Mouse (Mus musculus): ENCODE measurements at regions not wholly inside any gene's neighbourhood (a gene's known extent, or its start where the extent isn't known, plus 50 kb on each side); places are given as distances from the start of the nearest gene placed in this dataset.
A peak's percentile ranks its signal among the peaks of the same experiment; 100 is the strongest.

DNA sequence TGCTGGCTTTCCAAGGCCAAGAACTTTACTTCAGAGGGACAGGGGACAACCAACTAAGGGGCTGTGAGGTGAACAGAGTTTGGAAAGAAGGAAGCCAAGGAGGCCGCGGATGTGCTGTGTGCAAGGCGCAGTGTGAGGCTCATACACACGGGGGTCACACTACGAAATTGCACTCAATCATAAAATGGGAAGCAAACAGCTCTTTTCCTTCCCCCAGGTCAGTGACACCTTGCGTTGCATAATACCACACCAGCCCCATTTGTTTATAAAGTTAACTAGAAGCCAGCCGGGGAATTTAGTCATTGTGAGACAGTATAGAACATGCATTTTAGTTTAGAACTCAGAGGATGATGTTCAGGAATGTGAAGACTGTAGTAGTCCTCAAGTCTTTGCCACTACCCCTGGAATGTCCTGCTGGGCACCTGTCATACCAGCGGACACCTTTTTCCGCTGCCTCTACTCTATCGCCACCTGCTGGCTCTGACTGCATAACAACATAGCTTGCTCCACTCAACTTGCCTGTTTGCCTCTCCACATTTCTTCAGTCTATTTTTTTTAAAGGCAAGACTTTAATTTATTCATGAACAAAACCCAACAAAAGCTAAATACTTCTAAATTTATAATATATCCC, 82.5 kb upstream of the Zfp648 start:
- peak; percentile 82 for DNase-seq

DNA sequence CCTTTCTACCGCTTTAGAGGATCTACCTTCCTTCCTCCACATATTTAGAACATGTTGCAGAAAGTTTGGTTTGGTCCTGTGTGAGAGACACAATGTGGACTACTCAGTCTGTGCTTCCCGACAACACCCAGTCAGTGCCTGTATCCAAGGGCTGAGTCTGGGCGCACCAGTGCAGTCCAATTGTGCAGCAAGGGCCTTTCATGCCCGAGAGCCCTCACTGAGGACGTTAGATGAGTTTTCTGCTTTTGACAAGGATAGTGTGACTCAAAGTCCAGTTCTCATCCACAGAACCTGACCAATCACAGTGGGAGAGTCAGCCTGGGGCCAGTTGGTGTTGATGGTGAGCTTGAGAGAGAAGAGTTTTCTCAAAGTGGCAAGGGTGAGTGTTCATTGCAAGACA, 81.4 kb upstream of the Zfp648 start:
- no peak for DNase-seq

DNA sequence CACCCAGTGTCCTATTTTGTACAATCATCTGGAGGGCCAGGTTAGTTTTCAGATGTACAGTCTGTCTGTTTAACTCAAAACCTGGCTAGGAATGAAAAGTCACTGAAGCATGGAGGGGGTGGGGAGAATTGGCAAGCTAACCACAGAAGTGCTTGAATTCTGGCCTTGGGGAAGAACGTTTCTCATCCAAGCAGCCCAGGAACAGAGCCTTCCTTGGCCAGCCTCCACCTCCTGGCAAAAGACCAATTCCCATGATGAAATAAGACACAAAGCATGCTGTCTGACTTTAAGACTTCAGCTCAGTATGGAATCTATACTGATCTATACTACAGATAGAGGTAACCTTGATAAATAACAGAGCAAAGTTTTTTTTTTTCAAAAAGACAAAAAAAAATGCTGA, 80.3 kb upstream of the Zfp648 start:
- DNase-seq, result peak; percentile 86

DNA sequence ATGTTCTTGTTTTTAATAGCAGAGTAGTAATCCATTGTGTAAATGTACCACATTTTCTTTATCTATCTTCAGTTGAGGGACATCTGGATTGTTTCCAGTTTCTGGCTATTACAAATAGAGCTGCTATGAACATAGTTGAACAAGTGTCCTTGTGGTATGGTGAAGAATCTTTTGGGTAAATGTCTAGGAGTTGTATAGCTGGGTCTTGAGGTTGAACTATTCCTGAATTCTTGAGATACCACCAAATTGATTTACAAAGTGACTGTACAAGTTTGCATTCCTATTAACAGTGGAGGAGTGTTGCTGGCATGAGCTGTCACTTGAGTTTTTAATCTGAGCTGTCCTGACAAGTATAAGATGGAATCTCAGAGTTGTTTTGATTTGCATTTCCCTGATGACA, 76.0 kb upstream of the Zfp648 start:
- DNase-seq, result no peak

DNA sequence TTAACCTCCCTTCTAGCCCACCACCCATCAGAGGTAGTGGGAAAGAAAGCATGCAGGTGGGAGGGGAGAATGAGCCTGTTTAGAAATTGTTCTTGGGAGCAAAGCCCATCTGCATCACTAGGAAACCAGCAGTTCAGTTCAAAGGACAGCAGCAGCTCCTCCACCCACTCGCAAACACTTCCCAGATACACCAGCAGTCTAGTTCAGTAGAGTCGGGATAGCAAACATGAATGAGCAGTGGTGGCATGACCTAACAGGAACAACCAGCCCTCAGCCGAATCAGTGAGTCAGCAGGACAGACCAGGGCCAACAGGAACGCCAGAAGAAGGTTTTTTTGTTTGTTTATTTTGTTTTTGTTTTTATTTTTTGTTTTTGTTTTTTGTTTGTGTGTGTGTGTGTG, 74.5 kb upstream of the Zfp648 start:
- no peak for DNase-seq

DNA sequence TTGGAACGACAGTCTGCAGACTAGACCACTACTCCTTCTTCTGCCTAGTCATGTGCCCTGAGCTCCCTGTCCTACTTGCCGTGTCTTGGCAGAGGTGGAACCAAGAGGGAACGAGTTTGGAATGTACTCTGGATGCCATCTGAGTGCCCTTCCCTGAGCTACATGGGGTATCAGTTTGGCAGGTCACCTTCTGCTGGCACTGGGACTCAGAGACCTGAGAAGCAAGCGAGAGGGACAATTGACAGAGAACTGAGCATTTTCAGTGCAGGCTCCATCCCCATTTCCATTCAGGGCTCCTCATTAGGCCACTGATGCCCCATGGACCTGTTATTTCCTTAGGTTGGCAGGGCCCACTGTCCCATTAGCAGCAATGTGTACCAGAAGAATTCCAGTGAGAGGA, 61.5 kb upstream of the Zfp648 start:
- no peak for DNase-seq

DNA sequence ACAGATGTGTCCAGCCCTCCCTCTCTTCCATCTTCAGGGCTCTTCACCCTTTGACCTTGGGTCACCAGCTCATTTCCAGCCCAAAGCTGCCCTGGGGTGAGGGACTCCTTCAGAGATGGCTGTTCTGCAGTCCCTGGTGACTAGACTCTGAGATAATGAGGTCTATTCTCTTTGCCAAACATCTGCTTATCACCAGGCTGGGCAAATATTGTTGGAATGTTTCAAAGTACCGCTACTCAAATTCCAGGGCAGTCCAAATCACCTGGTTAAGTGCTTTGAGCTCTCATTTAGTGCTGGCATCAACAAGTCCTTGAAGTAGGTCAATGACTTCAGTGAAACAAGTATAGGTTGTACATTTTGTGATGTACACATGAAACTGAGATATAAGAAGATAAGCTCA, 57.3 kb upstream of the Zfp648 start:
- DNase-seq, result no peak

DNA sequence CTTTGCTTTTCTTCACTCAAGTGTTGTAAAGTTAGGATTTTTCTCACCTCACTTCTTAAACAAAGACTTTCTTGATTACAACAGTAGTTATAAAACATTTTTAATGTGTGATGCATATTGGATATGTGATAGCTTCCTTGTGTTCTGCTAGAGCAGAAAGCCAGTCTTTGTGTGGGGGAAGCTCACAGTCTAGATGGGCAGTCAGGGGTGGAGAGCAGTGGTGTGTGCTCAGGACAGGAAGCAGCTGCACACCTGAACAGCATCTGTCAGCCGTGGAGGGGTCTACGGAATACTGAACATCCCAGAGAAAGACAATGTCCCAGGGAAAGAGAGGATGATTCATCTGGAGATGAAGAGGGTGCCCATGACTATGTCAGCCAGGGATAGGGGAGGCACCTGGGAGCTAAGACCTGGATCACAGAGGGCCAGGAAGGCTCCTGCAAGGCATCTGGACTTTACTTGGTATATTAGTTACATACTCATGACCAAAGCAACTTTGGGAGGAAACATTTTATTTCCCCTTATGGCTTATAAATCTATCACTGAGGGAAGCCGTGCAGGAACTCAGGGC, 53.9 kb upstream of the Zfp648 start:
- no peak for DNase-seq

DNA sequence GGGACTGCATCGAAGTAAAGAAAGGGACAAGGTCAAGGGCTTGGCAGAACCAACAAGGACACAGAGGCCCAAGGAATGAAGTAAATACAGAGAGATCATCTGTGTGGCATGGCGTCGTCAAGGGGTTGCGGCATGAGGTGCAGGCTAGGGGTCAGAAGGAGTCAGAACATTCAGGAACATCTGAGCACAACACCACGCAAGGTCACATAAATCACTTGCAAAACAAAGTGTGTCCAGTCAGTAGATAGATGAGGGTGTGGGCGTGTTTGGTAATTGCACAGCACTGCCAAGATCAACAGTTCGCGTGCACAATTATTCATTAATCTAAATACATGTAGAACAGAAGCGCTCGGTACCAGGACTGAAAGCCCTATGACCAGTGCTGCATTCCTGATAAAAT, 52.0 kb upstream of the Zfp648 start:
- peak; percentile 15 for DNase-seq

DNA sequence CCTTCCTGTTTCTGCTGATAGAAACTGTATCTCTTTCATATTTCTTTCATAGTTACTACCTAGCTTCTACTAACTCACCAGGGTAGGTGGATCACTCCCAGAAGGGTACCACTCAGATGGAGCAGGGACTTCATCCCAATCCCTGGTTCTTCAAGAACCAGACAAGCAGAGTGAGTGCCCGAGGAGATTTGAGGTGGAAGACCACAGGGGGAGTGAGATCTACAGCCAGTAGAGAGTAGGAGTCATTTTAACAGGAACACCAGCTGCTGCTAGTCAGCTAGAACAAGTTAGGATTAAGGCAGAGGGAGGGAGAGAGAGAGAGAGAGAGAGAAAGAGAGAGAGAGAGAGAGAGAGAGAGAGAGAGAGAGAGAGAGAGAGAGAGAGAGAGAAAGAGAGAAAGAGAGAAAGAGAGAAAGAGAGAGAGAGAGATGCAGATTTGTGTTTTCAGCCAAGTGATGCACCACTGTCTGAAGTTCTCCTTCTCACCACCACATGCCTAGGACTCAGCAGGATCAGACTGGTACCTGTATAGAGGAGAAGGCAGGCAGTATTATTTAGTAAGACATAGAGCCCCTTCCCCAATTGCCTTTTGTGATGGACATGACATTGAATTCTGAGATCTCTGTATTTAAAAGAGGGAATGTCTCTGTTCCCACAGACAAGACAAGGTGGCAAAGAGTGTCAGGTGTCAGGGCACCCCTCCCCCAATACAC, 51.4 kb upstream of the Zfp648 start:
- no peak for DNase-seq

DNA sequence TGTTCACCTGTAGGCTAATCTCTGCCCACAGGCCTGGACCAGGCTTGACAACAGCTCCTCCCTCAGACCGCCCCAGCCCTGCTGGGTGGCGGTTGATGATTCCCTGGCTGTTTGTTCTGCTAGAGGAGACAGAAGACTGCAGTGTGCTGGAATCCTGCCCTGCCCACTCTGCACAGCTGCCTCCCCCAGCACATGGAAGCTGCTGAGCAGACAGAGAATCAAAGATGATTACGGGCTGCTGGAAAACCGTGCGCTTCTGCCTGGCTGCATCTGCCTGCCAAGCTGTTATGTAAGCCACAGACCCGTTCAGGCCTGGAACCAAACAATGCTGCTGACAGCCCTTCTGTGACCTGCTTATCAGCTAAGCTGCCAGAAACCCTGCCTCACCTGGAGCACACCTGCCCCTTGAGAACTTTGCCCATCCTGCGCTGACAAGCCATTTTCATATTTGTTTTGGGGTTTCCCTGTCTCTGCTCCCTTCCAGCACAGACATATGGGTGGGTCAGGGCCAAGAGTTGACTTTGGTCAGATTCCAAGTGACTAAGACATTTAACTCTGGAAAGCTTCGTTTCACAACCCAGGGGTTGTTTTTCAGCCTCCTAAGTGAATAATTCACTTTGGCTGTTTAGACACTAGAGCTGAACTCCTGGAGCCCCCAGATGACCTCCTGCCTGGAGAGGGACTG, 50.7 kb upstream of the Zfp648 start:
- DNase-seq, result peak; percentile 88

All from lung, postnatal 10 days (tissue).